Mouse (Mus musculus) midbrain, embryonic 10.5 days (tissue): ENCODE results near the gene Olfr38. TPM values are rescaled to one million over a fixed set of nuclear protein-coding genes. Genes with fewer than 3 reads are reported as not detected.

Experiments
- DNase-seq: peaks from one replicate; pipeline ENCODE4 v3.0.0-alpha.2; 2017; ENCODE audit warnings: low spot score
- H3K27ac ChIP-seq: fragments of 300-500 bp; sonication (generic); replicated peaks from 2 replicates; pipeline ENCODE4 v1.5.1; 2016; ENCODE audit warnings: mild to moderate bottlenecking
- H3K27me3 ChIP-seq: fragments of 300-500 bp; sonication (generic); 2 replicates; pipeline ENCODE4 v1.6.1; 2016; ENCODE audit warnings: low read depth, mild to moderate bottlenecking; ENCODE audit not compliant: poor library complexity, severe bottlenecking
- H3K36me3 ChIP-seq: fragments of 300-500 bp; sonication (generic); 2 replicates; pipeline ENCODE4 v1.6.1; 2016; ENCODE audit warnings: mild to moderate bottlenecking, moderate library complexity
- H3K4me1 ChIP-seq: fragments of 300-500 bp; sonication (generic); 2 replicates; pipeline ENCODE4 v1.6.1; 2016
- H3K4me3 ChIP-seq: fragments of 300-500 bp; sonication (generic); 2 replicates; pipeline ENCODE4 v1.5.1; 2016; ENCODE audit warnings: mild to moderate bottlenecking, moderate library complexity
- H3K9me3 ChIP-seq: fragments of 300-500 bp; sonication (generic); replicated peaks from 2 replicates; pipeline ENCODE4 v1.6.1; 2016; ENCODE audit warnings: mild to moderate bottlenecking
- WGBS: fragments of 180-500 bp; shearing (Covaris S2); methylation state at CpG from one replicate; pipeline ENCODE4 v1.1.7; 2016; 5-methylcytosine and 5-hydroxymethylcytosine counted together
- polyA plus RNA-seq: library from polyadenylated mRNA; unstranded; fragments of >200 nt; fragmentation: Nextera tagmentation; extraction: Ambion mirVana; gene quantifications from 2 replicates; pipeline ENCODE4 v1.2.1, GENCODE M21; 2016

Gene Olfr38
- polyA plus RNA-seq = not detected in 2 replicates

DNA sequence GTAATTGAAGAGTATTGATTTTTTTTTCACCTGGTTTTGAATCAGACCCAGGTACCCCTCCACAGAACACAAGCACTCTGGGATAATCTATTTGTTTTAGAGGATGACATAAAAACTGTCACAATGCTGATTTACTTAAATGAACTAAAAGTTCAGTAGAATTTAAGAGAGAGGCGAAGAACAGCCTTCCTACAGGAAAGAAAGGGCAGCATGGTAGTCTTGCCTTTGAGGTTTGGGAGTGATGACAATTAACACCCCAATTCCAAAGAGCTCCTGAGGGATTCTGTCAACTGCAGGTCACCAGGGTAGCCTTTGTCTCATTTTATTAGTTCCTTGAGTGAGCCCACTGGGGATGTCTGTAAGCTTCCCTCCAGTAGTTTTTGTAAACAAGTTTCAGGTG, at the start of gene Olfr38:
Olfr38 (plus strand) TSS at position 301 of the 400 bp plus-strand sequence.
- no peaks in the 10 kb centered on the region for H3K36me3 ChIP-seq
- H3K4me3 ChIP-seq = no peak within 1 kb of the TSS
- H3K4me1 ChIP-seq = no peaks in the 10 kb centered on the region
- no peaks in the 10 kb centered on the region for H3K27me3 ChIP-seq
- no peak within 1 kb of the TSS for H3K27ac ChIP-seq
- no peaks in the 10 kb centered on the region for H3K9me3 ChIP-seq
- DNase-seq = no peak
- WGBS = 79% methylated on average over 1 of the region's 1 CpGs

DNA sequence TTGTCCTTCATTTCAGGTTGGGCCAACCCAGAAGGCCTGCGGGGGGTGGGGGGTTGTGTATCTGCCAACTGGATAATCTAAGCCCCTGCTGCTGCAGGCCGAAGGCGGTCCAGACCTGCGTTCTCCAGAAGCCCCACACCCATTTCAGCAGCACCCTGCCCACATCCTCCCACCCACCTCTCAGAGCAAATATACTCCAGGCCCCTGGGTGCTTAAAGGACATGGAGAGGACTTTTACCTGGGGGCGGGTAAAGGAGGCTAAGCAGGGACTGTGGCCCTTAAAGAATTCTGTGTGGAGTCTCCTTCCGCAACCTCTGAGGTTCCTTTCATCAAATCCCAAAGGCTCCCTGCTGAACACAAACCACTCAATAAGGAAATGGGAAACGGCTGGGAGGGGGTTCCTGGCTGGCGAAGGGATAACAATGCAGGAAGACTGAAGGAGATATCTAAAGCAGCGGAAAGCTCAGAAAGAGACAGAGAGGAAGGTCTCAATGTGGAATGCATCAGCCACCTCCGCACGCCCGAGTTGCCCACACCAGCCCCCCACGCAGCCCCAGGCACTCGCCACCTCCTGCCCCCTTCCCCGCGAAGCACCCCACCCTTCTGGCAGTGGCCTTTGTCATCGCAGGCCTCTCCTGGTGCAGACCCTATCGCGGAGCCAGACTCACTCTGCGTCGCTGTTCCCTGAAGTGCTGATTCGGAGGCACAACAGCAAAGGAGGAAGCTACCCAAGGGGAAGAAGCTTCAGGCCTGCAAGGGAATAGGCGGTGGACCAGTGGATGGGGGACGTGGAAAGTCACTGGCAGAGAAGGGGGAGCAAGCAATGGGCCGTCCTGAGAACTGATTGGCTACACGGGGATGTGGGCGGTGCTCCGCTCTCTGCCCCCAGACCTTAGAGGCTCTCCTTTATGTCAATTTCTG, 46.7 kb upstream of the Olfr38 start, which contains the start of gene Tcaf1:
Tcaf1 (minus strand) TSS at position 798 of the 921 bp plus-strand sequence.
- Histone ChIP-seq H3K4me3 (peak within 1 kb of the TSS; percentile 82), H3K9me3 (no peaks in the 10 kb centered on the region), H3K4me1 (peaks cover 22% of the 10 kb centered on the region), H3K27me3 (no peaks in the 10 kb centered on the region), H3K27ac (peak within 1 kb of the TSS; percentile 96), H3K36me3 (no peaks in the 10 kb centered on the region)
- peak; percentile 86 for DNase-seq
- WGBS = 2% methylated on average over 28 of the region's 28 CpGs

DNA sequence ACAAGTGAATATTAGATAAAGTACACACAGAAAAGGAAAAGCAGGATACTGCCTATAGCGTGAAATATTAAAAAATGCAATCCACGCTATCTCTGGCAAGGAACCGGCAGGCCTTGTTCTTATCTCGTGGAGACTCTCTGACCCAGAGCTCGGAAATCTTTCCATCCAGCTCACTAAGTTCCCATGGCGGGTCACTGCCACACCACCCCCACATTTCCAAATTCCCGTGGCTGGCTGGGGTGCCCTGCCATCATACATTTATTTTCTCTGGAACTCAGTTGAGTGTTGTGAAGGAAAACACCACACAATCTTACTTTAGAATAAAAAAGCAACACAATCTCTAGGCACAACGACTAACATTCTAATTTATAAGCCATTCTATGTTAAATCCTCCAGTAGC, 41.5 kb upstream of the Olfr38 start:
- H3K27me3 ChIP-seq = no peaks in the 10 kb centered on the region
- DNase-seq = no peak
- H3K27ac ChIP-seq = no peak overlapping the region
- H3K4me1 ChIP-seq = peaks cover 11% of the 10 kb centered on the region
- H3K4me3 ChIP-seq = no peak overlapping the region
- H3K36me3 ChIP-seq = no peaks in the 10 kb centered on the region
- H3K9me3 ChIP-seq = no peaks in the 10 kb centered on the region
- 66% methylated on average over 8 of the region's 8 CpGs for WGBS

DNA sequence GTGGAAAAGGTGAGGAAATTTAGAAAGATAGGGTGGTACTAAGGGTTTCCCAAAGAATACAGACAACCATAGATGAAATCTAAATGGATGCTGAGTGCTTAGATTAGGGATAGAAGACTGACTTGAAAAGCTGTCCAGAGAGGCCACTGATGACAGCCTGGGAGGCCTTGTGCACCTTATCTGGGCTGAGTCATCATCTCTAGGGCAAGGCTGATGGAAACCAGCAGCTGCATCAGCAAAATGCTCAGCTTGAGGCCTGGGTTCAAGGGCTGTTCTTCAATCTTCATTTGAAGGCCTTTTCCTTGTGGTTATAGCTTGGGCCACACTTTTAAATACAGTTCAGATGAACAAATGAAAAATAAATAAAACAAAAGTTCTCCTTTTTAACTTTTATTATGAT, 38.2 kb upstream of the Olfr38 start:
- H3K4me3 ChIP-seq = no peak overlapping the region
- no peaks in the 10 kb centered on the region for H3K36me3 ChIP-seq
- no peak overlapping the region for H3K27ac ChIP-seq
- no peak for DNase-seq
- H3K9me3 ChIP-seq = no peaks in the 10 kb centered on the region
- peaks cover 11% of the 10 kb centered on the region for H3K4me1 ChIP-seq
- no peaks in the 10 kb centered on the region for H3K27me3 ChIP-seq

DNA sequence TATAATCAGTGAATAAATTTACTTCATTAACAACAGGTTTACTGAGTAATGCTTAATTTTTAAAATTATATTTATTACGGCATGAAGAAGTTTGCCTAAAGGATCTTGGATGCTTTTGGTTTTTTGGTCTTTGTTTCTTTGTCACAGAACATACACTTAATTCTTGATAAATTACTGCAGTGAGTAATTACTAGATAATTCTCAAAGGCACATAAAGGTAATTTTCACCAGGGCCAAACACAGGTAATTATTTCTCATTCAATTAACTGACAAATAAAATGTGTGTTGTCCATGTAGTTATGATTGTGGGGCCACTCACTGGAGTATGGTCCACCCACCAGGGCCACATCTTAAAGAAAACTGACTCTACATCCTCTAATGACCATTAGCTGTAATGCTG, 17.1 kb upstream of the Olfr38 start, which contains the start of gene Olfr453:
Olfr453 (plus strand) TSS at position 301 of the 400 bp plus-strand sequence.
- WGBS = 94% methylated on average over 1 of the region's 1 CpGs
- Histone ChIP-seq H3K9me3 (no peaks in the 10 kb centered on the region), H3K4me3 (no peak within 1 kb of the TSS), H3K27me3 (no peaks in the 10 kb centered on the region), H3K27ac (no peak within 1 kb of the TSS), H3K36me3 (no peaks in the 10 kb centered on the region), H3K4me1 (no peaks in the 10 kb centered on the region)
- no peak for DNase-seq

DNA sequence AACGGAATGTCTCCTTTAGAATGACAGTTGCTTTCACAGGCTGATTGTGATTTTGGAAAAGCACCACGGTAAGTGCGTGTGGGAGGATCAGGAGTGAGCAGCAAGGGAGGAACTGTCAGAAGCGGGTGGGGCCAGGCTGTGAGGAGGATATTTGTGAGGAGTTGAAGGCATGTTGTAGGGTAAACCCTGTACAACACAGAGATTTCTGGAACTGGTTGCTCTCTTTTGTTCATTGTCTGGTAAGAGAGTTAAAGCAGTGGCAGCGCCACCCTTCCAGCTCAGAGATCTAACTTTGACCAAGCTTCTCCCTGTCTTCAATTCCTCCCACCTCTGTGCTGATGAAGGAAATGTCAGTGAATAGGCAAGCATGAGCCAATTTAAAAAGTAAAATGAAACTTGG, 13.9 kb upstream of the Olfr38 start:
- DNase-seq = no peak
- WGBS = 82% methylated on average over 5 of the region's 5 CpGs
- no peak overlapping the region for H3K27ac ChIP-seq
- no peaks in the 10 kb centered on the region for H3K36me3 ChIP-seq
- no peaks in the 10 kb centered on the region for H3K4me1 ChIP-seq
- H3K9me3 ChIP-seq = no peaks in the 10 kb centered on the region
- H3K4me3 ChIP-seq = no peak overlapping the region
- H3K27me3 ChIP-seq = no peaks in the 10 kb centered on the region

DNA sequence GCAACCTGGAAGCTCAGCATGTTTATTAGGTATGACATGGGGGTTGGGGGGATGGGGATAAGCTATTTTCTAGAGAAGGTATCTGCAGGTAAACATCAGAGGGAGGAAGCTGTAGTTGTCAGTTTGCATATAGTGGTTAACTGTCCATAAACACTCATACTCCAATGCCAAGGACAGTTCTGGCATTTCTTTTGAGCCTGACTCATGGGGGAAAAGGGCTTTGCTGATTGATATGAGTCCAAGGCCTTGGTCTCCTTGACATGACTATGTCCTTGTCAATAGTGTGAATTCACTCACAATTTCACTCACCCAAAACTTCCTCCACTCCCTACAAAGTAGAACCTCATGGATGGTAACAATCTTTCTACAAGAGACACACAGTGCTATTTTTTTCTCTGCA, 8.4 kb upstream of the Olfr38 start:
- DNase-seq = no peak
- Histone ChIP-seq H3K27me3 (no peaks in the 10 kb centered on the region), H3K4me1 (no peaks in the 10 kb centered on the region), H3K27ac (no peak overlapping the region), H3K9me3 (no peaks in the 10 kb centered on the region), H3K36me3 (no peaks in the 10 kb centered on the region), H3K4me3 (no peak overlapping the region)

GRCm38 (mm10) chr6:42777066-42777465, 20.9 kb downstream of the Olfr38 start:
- H3K4me1 ChIP-seq = no peaks in the 10 kb centered on the region
- 93% methylated on average over 1 of the region's 1 CpGs for WGBS
- no peak overlapping the region for H3K27ac ChIP-seq
- no peaks in the 10 kb centered on the region for H3K36me3 ChIP-seq
- H3K9me3 ChIP-seq = no peaks in the 10 kb centered on the region
- H3K27me3 ChIP-seq = no peaks in the 10 kb centered on the region
- no peak for DNase-seq
- no peak overlapping the region for H3K4me3 ChIP-seq

- Histone ChIP-seq H3K27me3 (no peaks in the 10 kb centered on the region), H3K27ac (no peak within 1 kb of the TSS), H3K4me1 (no peaks in the 10 kb centered on the region), H3K4me3 (no peak within 1 kb of the TSS), H3K36me3 (no peaks in the 10 kb centered on the region), H3K9me3 (no peaks in the 10 kb centered on the region)
- DNase-seq = no peak
These were observed 28.6 kb downstream of the Olfr38 start, which contains the start of gene Olfr452 for GRCm38 (mm10) chr6:42784793-42785192. Olfr452 (plus strand) TSS chr6:42785093.

GRCm38 (mm10) chr6:42790247-42790948, 34.2 kb downstream of the Olfr38 start:
- H3K4me1 ChIP-seq = no peaks in the 10 kb centered on the region
- H3K27ac ChIP-seq = no peak overlapping the region
- WGBS = 48% methylated on average over 4 of the region's 4 CpGs
- H3K36me3 ChIP-seq = no peaks in the 10 kb centered on the region
- H3K4me3 ChIP-seq = no peak overlapping the region
- H3K27me3 ChIP-seq = no peaks in the 10 kb centered on the region
- H3K9me3 ChIP-seq = no peaks in the 10 kb centered on the region
- DNase-seq = no peak

GRCm38 (mm10) chr6:42790949-42791556, 34.8 kb downstream of the Olfr38 start:
- Histone ChIP-seq H3K27ac (no peak overlapping the region), H3K27me3 (no peaks in the 10 kb centered on the region), H3K4me3 (no peak overlapping the region), H3K9me3 (no peaks in the 10 kb centered on the region), H3K36me3 (no peaks in the 10 kb centered on the region), H3K4me1 (no peaks in the 10 kb centered on the region)
- no peak for DNase-seq
- 85% methylated on average over 9 of the region's 9 CpGs for WGBS

GRCm38 (mm10) chr6:42794982-42795381, 38.8 kb downstream of the Olfr38 start:
- Histone ChIP-seq H3K4me1 (no peaks in the 10 kb centered on the region), H3K27me3 (no peaks in the 10 kb centered on the region), H3K9me3 (no peaks in the 10 kb centered on the region), H3K36me3 (no peaks in the 10 kb centered on the region), H3K4me3 (no peak overlapping the region), H3K27ac (no peak overlapping the region)
- WGBS = 85% methylated on average over 3 of the region's 3 CpGs
- DNase-seq = no peak
